Mouse (Mus musculus) midbrain, postnatal 0 days (tissue): ENCODE measurements at regions not wholly inside any gene's neighbourhood (a gene's known extent, or its start where the extent isn't known, plus 50 kb on each side); places are given as distances from the start of the nearest gene placed in this dataset.

Experiments
- ATAC-seq: fragments of 200-750 bp; cut with Nextera tagmentation; 2 replicates; pipeline ENCODE4 v1.8.0; 2017; ENCODE audit warnings: moderate number of reproducible peaks, mild to moderate bottlenecking, moderate TSS enrichment, moderate library complexity; ENCODE audit not compliant: low FRiP score
- DNase-seq: peaks from one replicate; pipeline ENCODE4 v3.0.0-alpha.2; 2015; ENCODE audit warnings: low spot score
- H3K27ac ChIP-seq: fragments of 300-500 bp; sonication (generic); 2 replicates; pipeline ENCODE4 v1.5.1; 2014; ENCODE audit warnings: low read depth, mild to moderate bottlenecking, low read length, mixed read lengths
- H3K27me3 ChIP-seq: fragments of 300-500 bp; sonication (generic); 2 replicates; pipeline ENCODE4 v1.6.1; 2014; ENCODE audit warnings: low read length, control low read depth, mixed read lengths; ENCODE audit not compliant: insufficient read depth
- H3K36me3 ChIP-seq: fragments of 300-500 bp; sonication (generic); 2 replicates; pipeline ENCODE4 v1.6.1; 2014; ENCODE audit warnings: low read length, control low read depth, mixed read lengths; ENCODE audit not compliant: insufficient read depth
- H3K4me1 ChIP-seq: fragments of 300-500 bp; sonication (generic); 2 replicates; pipeline ENCODE4 v1.6.1; 2014; ENCODE audit warnings: mild to moderate bottlenecking, control low read depth, antibody characterized with exemption, low read length, mixed read lengths; ENCODE audit not compliant: insufficient read depth
- H3K4me2 ChIP-seq: fragments of 300-500 bp; sonication (generic); 2 replicates; pipeline ENCODE4 v1.6.1; 2014; ENCODE audit warnings: low read depth, mild to moderate bottlenecking, low read length, mixed read lengths; ENCODE audit not compliant: poor library complexity, severe bottlenecking
- H3K4me3 ChIP-seq: fragments of 300-500 bp; sonication (generic); 2 replicates; pipeline ENCODE4 v1.5.1; 2014; ENCODE audit warnings: low read depth, mild to moderate bottlenecking, low read length, moderate library complexity
- H3K9ac ChIP-seq: fragments of 300-500 bp; sonication (generic); replicated peaks from 2 replicates; pipeline ENCODE4 v1.6.1; 2014; ENCODE audit warnings: mild to moderate bottlenecking, low read length, moderate library complexity, mixed read lengths; ENCODE audit not compliant: poor library complexity, severe bottlenecking
- H3K9me3 ChIP-seq: fragments of 300-500 bp; sonication (generic); 2 replicates; pipeline ENCODE4 v1.6.1; 2016; ENCODE audit warnings: low read length, control low read depth
- CTCF ChIP-seq: IDR thresholded peaks from 2 replicates; pipeline ENCODE4 v1.5.1; 2016; ENCODE audit warnings: antibody characterized with exemption, mild to moderate bottlenecking
- WGBS: fragments of 180-500 bp; shearing (Covaris S2); extraction: QIAGEN DNeasy Blood & Tissue Kit; methylation state at CpG from one replicate; pipeline ENCODE4 v1.1.7; 2014; 5-methylcytosine and 5-hydroxymethylcytosine counted together

- H3K9me3 ChIP-seq: no peaks in the 10 kb centered on the region
- peak overlapping the region; percentile 49 for H3K27ac ChIP-seq
- DNase-seq (peak; percentile 71), ATAC-seq (0 out of 2 replicates have a peak, but pooled peaks have one; percentile 60)
- no peak for TF ChIP-seq CTCF
- no peak overlapping the region for H3K9ac ChIP-seq
- H3K4me3 ChIP-seq: no peak overlapping the region
- H3K4me2 ChIP-seq: peak overlapping the region; percentile 16
- no peaks in the 10 kb centered on the region for H3K27me3 ChIP-seq
- whole genome bisulfite sequencing: 51% methylated on average over 13 of the region's 13 CpGs
- no peaks in the 10 kb centered on the region for H3K36me3 ChIP-seq
- H3K4me1 ChIP-seq: no peaks in the 10 kb centered on the region
Observed at GRCm38 (mm10) chr4:48754466-48755171, 91.3 kb downstream of the Cavin4 start.

- TF ChIP-seq CTCF: no peak
Observed at GRCm38 (mm10) chr4:48760625-48761024, 97.3 kb downstream of the Cavin4 start.

GRCm38 (mm10) chr4:48766458-48766857 lies 103.1 kb downstream of the Cavin4 start:
- Histone ChIP-seq H3K4me2 (no peak overlapping the region), H3K9ac (no peak overlapping the region), H3K27me3 (no peaks in the 10 kb centered on the region), H3K4me1 (no peaks in the 10 kb centered on the region), H3K36me3 (no peaks in the 10 kb centered on the region), H3K9me3 (no peaks in the 10 kb centered on the region), H3K4me3 (no peak overlapping the region), H3K27ac (no peak overlapping the region)
- WGBS: 85% methylated on average over 1 of the region's 1 CpGs
- DNase-seq (no peak), ATAC-seq (no peak)
- no peak for TF ChIP-seq CTCF

More at GRCm38 (mm10) chr4:48760625-48761024, 97.3 kb downstream of the Cavin4 start:
- ATAC-seq: no peak
- no peak overlapping the region for H3K4me2 ChIP-seq
- H3K4me1 ChIP-seq: no peaks in the 10 kb centered on the region
- H3K4me3 ChIP-seq: no peak overlapping the region
- H3K9ac ChIP-seq: no peak overlapping the region
- WGBS: 77% methylated on average over 8 of the region's 8 CpGs
- no peaks in the 10 kb centered on the region for H3K9me3 ChIP-seq
- no peak for DNase-seq
- H3K27me3 ChIP-seq: no peaks in the 10 kb centered on the region
- H3K36me3 ChIP-seq: no peaks in the 10 kb centered on the region
- H3K27ac ChIP-seq: no peak overlapping the region

GRCm38 (mm10) chr4:48770403-48770953 lies 107.2 kb downstream of the Cavin4 start:
- Histone ChIP-seq H3K27ac (no peak overlapping the region), H3K27me3 (no peaks in the 10 kb centered on the region), H3K9me3 (no peaks in the 10 kb centered on the region), H3K4me3 (no peak overlapping the region), H3K9ac (no peak overlapping the region), H3K36me3 (no peaks in the 10 kb centered on the region), H3K4me2 (no peak overlapping the region), H3K4me1 (peaks cover 3% of the 10 kb centered on the region; the same call in 1 of the 2 replicates)
- DNase-seq: peak; percentile 18
- WGBS: 56% methylated on average over 3 of the region's 3 CpGs
- ATAC-seq: 0 out of 2 replicates have a peak, but pooled peaks have one; percentile 17
- no peak for TF ChIP-seq CTCF

GRCm38 (mm10) chr4:48770954-48771665 lies 107.8 kb downstream of the Cavin4 start:
- Histone ChIP-seq H3K36me3 (no peaks in the 10 kb centered on the region), H3K9ac (no peak overlapping the region), H3K9me3 (no peaks in the 10 kb centered on the region), H3K4me3 (no peak overlapping the region), H3K27ac (peak overlapping the region; percentile 55; the same call in 1 of the 2 replicates), H3K27me3 (no peaks in the 10 kb centered on the region), H3K4me1 (peaks cover 3% of the 10 kb centered on the region; the same call in 1 of the 2 replicates), H3K4me2 (no peak overlapping the region)
- ATAC-seq (peak; percentile 86), DNase-seq (peak; percentile 69)
- 27% methylated on average over 14 of the region's 14 CpGs for WGBS
- TF ChIP-seq CTCF: peak; percentile 82
